Mouse (Mus musculus) megakaryocyte progenitor cell, adult 5-6 weeks (primary cell): ENCODE data around the gene Hist2h3c2. TPM values are rescaled to one million over a fixed set of nuclear protein-coding genes. Genes with fewer than 3 reads are reported as not detected.
A peak's percentile ranks its signal among the peaks of the same experiment; 100 is the strongest.
"Not testable (repeated sequence)": the region's sequence is repeated elsewhere in the genome, so short reads cannot be mapped to it uniquely, and the experiment has no call there.

Experiments used
- ATAC-seq: replicated peaks from 2 replicates; pipeline ENCODE4 v1.8.0; 2016; ENCODE audit warnings: mild to moderate bottlenecking, moderate TSS enrichment, inconsistent platforms; ENCODE audit not compliant: poor library complexity
- total RNA-seq, 2 experiments: library from RNA; stranded (forward) in 1 of 2; stranded (reverse) in 1 of 2; fragments of 157-497, 149-512 nt in 1 of 2; fragments of 200-1000 nt in 1 of 2; gene quantifications; 2 replicates each; pipeline versions ENCODE4 v1.2.3 to v1.2.4; 2015 to 2017

Hist2h3c2 gene
- total RNA-seq (2015) (259 and 308 TPM in 2 replicates), total RNA-seq (2017) (127 and 135 TPM in 2 replicates)

GRCm38 (mm10) chr3:96238954-96239793 lies at the start of gene Hist2h3c2:
Gene Hist2h3c2 (minus strand): TSS chr3:96239127.
- ATAC-seq, result peak; percentile 62

DNA sequence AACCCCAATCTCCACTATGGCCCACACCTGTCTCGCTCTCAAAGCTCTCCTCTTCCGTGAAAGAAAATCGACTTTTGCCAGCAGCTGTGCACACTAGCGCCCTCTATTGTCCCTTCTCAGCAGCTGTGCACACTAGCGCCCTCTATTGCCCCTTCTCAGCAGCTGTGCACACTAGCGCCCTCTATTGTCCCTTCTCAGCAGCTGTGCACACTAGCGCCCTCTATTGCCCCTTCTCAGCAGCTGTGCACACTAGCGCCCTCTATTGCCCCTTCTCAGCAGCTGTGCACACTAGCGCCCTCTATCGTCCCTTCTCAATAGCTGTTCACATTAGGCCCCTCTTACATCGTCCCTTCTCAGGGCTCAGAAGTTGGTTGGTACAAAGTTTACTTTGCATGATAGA lies 48.4 kb upstream of the Hist2h3c2 start:
- ATAC-seq, result not testable (repeated sequence)

- peak; percentile 54 for ATAC-seq
These were observed 45.5 kb upstream of the Hist2h3c2 start for GRCm38 (mm10) chr3:96284457-96284856.

- ATAC-seq, result no peak
These were observed 41.7 kb upstream of the Hist2h3c2 start for GRCm38 (mm10) chr3:96280660-96281059.

- ATAC-seq, result peak; percentile 94
These were observed 39.1 kb upstream of the Hist2h3c2 start for GRCm38 (mm10) chr3:96277800-96278624.

DNA sequence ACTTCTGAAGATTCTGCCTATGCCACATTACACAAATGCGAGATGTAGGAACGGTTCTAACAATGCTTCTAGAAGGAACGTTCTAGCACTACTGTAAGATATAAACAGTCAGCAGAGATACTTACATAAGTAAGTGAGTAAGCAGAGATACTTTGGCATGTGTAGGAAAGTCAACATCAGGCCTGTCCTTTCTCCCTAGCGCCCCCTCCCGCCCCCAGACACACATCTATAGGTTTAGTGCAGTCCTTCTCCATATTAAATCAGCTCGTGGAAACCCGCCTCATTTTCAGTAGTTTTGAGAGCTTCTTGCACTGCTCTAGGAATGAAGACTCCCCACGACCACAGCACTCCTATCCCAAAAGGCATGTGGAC lies 38.5 kb upstream of the Hist2h3c2 start:
- ATAC-seq, result peak; percentile 62

- ATAC-seq, result no peak
These were observed 34.9 kb upstream of the Hist2h3c2 start for GRCm38 (mm10) chr3:96273591-96274465.

DNA sequence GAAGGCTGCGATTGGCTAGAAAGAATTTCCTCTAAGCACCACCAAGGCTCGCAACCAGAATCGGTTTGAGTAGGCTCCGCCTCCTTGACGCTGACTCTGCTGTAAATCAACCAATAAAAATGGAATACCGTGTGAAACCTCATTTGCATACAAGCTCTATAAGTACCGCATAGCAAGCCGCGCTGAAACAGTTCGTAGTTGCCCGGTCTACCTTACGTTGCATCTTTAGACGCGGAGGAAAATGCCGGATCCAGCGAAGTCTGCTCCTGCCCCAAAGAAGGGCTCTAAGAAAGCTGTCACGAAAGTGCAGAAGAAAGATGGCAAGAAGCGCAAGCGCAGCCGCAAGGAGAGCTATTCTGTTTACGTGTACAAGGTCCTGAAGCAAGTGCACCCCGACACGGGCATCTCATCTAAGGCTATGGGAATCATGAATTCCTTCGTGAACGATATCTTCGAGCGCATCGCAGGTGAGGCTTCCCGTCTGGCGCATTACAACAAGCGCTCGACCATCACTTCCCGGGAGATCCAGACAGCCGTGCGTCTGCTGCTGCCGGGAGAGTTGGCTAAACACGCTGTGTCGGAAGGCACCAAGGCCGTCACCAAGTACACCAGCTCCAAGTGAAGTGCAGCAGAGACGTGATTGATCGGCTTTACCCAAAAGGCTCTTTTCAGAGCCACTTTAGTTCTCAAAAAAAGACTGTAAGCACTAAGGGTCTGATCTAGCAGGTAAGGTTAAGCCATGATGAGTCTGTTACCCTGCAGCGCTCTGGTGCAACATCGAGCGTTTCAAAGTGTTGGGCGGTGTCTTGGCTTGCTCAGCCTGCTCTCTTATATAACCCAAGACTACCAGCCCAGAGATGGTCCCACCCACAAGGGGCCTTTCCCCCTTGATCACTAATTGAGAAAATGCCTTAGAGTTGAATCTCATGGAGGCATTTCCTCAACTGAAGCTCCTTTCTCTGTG lies 30.9 kb upstream of the Hist2h3c2 start, which contains the start of gene Hist2h2bb:
Gene Hist2h2bb, plus strand, starts transcription at position 242 of the 964 bp plus-strand sequence.
- ATAC-seq, result peak; percentile 81

DNA sequence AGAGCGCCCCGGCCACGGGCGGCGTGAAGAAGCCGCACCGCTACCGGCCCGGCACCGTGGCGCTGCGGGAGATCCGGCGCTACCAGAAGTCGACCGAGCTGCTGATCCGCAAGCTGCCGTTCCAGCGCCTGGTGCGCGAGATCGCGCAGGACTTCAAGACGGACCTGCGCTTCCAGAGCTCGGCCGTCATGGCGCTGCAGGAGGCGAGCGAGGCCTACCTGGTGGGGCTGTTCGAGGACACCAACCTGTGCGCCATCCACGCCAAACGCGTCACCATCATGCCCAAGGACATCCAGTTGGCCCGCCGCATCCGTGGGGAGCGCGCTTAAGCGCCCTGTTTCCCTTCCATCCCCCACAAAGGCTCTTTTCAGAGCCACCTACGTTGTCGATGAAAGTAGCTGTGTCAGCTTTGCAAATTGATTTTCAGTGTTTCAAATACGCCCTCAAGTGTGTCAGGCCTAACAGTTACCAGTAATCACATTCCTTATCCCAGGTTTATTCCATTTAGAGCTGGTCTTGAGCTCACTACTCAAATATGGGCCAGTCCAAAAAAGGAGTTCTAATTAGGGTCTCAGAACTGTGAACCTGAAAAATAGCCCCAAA lies 29.9 kb upstream of the Hist2h3c2 start:
- peak; percentile 26 for ATAC-seq

DNA sequence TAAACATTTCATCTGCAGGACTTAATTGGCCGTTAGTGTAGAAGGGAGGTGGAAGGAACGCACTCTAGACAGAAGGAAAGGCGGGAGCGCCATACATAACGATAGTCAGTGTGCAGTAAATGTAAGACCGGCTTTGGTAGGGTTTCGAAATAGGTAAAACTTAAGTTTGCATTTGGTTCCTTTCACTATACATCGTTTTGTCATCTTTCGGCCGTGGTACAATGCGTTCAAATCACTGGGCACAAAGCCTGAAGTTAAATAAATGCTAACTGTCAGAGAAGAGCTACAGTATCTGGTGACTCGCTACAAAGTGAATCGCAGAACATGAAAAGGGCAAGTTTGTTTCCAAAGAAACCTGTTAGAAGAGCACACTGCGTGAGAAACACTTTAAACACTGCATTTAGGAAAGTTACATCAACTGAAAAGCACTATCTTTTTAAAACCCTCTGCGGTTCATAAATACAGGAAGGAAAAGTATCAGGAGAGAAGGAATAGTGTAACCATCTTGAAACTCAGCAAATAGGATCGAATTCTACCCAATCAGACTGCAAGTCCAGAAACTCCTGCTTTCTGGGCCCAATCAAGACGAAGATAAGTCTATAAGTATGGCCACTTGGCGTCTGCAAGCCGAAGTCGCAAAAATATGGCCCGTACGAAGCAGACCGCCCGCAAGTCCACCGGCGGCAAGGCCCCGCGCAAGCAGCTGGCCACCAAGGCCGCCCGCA lies 29.3 kb upstream of the Hist2h3c2 start, which contains the start of gene Hist2h3b:
Gene Hist2h3b, plus strand, starts transcription at position 604 of the 725 bp plus-strand sequence.
- peak; percentile 40 for ATAC-seq

DNA sequence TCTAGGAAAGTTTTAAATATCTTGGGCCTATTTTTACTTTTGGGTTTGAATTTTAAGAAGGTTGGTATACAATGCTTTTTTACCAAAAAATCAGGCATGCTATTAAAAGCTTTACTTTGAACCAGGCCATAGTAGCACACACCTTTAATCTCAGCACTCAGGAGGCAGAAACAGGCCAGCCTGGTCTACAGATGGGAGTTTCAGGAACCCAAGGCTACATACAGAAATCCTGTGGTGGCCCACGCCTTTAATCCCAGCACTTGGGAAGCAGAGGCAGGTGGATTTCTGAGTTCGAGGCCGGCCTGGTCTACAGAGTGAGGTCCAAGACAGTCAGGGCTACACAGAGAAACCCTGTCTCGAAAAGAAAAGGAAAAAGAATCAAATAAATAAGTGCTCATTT lies 28.6 kb upstream of the Hist2h3c2 start:
- no peak for ATAC-seq

DNA sequence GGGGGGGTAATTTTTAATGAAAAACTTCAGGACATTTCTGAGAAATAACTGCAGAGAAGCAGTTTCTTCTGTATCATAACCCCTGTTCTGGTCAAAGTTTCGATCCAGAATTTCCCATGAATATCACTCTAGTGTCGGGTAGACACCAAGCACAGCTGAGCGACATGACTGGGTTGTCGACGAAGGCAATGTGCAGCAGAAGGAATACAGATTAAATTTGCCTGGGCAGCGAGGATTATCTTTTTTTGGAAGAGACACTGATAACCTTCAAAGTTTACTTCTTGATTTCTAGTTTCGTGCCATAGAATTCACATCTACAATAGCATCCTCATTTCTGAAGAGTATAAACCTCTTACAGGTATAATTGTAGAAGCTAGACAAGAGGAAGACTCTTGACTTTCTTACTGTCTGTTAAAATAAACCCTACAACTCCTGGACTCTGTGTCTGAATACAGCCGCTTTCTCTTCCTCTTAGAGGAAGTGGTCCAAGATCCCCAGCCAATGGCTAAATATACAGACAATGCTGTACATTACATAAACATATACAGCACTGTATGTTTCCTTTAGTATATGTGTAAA lies 27.3 kb upstream of the Hist2h3c2 start:
- no peak for ATAC-seq

GRCm38 (mm10) chr3:96264404-96264949 lies 25.6 kb upstream of the Hist2h3c2 start:
- no peak for ATAC-seq

GRCm38 (mm10) chr3:96263558-96264403 lies 24.9 kb upstream of the Hist2h3c2 start:
- peak; percentile 12; the same call in 1 of the 2 replicates for ATAC-seq

DNA sequence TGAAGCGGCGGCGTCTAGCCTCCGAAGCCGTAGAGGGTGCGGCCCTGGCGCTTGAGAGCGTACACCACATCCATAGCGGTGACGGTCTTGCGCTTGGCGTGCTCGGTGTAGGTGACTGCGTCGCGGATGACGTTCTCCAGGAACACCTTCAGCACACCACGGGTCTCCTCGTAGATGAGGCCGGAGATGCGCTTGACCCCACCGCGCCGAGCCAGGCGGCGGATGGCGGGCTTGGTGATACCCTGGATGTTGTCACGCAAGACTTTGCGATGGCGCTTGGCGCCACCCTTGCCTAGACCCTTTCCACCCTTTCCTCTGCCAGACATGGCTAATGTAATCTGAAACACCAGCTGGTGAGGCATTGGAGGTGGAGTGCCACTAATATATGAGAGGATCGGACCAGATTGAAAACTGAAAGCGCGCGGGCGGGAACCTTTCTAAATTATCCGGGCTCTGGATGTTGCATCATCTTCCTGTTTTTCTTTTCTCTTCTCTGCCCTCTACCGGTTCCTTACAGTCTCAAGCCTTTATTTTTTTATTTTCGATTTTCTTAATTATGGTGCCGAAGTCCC lies 24.1 kb upstream of the Hist2h3c2 start, which contains the start of gene Hist2h4:
Gene Hist2h4, minus strand, starts transcription at position 333 of the 572 bp plus-strand sequence.
- ATAC-seq, result peak; percentile 85

DNA sequence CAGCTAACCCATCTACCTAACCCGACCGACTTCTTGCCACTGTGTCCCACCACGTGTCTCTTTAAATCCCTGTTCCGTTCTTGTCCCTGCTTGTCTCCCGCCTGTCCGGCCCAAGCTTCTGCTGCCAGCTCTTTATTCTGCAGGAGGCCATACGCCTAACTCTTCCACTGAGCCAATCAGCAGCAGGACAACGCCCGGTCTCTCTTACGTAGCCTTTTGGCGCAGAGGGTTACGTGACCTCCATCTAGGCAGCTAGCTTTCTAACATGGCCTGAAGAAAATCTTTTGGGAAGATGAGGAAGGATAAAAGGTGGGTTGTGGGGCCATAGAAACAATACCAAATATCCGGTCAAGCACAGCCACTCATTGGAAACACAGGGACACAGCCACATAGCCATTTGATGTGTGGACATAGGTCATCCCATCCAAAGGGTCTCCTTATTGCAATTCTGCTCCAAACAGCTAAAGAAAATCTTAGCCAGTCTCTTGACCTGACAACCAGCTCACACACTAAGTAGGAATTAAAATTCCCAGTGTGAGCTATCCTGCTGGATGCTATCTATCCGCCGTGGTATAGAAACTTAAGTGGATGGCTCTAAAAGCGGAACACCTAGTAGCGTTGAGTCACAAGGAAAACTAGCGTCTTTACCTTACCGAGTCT lies 23.4 kb upstream of the Hist2h3c2 start:
- ATAC-seq, result peak; percentile 62
